Mouse (Mus musculus) lung, postnatal 0 days (tissue): ENCODE data around the gene Mrpl4. TPM values are rescaled to one million over a fixed set of nuclear protein-coding genes. Genes with fewer than 3 reads are reported as not detected.

Experiments
- ATAC-seq: fragments of 200-750 bp; cut with Nextera tagmentation; 2 replicates; pipeline ENCODE4 v1.8.0; 2017; ENCODE audit warnings: moderate library complexity
- DNase-seq: peaks from one replicate; pipeline ENCODE4 v3.0.0-alpha.2; 2016; ENCODE audit warnings: low spot score
- H3K27ac ChIP-seq: fragments of 300-500 bp; sonication (generic); 2 replicates; pipeline ENCODE4 v1.5.1; 2014; ENCODE audit warnings: antibody characterized with exemption, mild to moderate bottlenecking, low read length, mixed read lengths
- H3K27me3 ChIP-seq: fragments of 300-500 bp; sonication (generic); replicated peaks from 2 replicates; pipeline ENCODE4 v1.6.1; 2014; ENCODE audit warnings: low read length, mixed read lengths; ENCODE audit not compliant: insufficient read depth
- H3K36me3 ChIP-seq: fragments of 300-500 bp; sonication (generic); 2 replicates; pipeline ENCODE4 v1.6.1; 2014; ENCODE audit warnings: low read length, mixed read lengths; ENCODE audit not compliant: insufficient read depth
- H3K4me1 ChIP-seq: fragments of 300-500 bp; sonication (generic); 2 replicates; pipeline ENCODE4 v1.6.1; 2014; ENCODE audit warnings: antibody characterized with exemption, low read depth, low read length, mixed read lengths; ENCODE audit not compliant: insufficient read depth
- H3K4me2 ChIP-seq: fragments of 300-500 bp; sonication (generic); replicated peaks from 2 replicates; pipeline ENCODE4 v1.6.1; 2014; ENCODE audit warnings: low read depth, mild to moderate bottlenecking, low read length, moderate library complexity, mixed read lengths
- H3K4me3 ChIP-seq: fragments of 300-500 bp; sonication (generic); 2 replicates; pipeline ENCODE4 v1.5.1; 2014; ENCODE audit warnings: low read depth, low read length
- H3K9ac ChIP-seq: fragments of 300-500 bp; sonication (generic); replicated peaks from 2 replicates; pipeline ENCODE4 v1.6.1; 2014; ENCODE audit warnings: low read depth, mild to moderate bottlenecking
- H3K9me3 ChIP-seq: fragments of 300-500 bp; sonication (generic); 2 replicates; pipeline ENCODE4 v1.6.1; 2016; ENCODE audit warnings: low read length, mixed read lengths
- CTCF ChIP-seq: IDR thresholded peaks from 2 replicates; pipeline ENCODE4 v1.5.1; 2016; ENCODE audit warnings: antibody characterized with exemption, mild to moderate bottlenecking
- EP300 ChIP-seq: IDR thresholded peaks from 2 replicates; pipeline ENCODE4 v1.6.1; 2016; ENCODE audit warnings: antibody characterized with exemption, mild to moderate bottlenecking, control low read depth
- WGBS: fragments of 180-500 bp; shearing (Covaris S2); extraction: QIAGEN DNeasy Blood & Tissue Kit; methylation state at CpG from one replicate; pipeline ENCODE4 v1.1.7; 2014; 5-methylcytosine and 5-hydroxymethylcytosine counted together
- microRNA counts: library from miRNA; unstranded; fragments of <30 nt; microRNA quantifications from one replicate; lab custom pipeline; 2015
- microRNA-seq: library from miRNA; unstranded; fragments of <30 nt; microRNA quantifications from one replicate; pipeline ENCODE4, GENCODE M21; 2016
- polyA plus RNA-seq: library from polyadenylated mRNA; unstranded; fragments of >200 nt; fragmentation: Nextera tagmentation; extraction: Ambion mirVana; gene quantifications from 2 replicates; pipeline ENCODE4 v1.2.1, GENCODE M21; 2015

The Mrpl4 gene
- polyA plus RNA-seq, 1 experiment from 2014 or later = 125 TPM

DNA sequence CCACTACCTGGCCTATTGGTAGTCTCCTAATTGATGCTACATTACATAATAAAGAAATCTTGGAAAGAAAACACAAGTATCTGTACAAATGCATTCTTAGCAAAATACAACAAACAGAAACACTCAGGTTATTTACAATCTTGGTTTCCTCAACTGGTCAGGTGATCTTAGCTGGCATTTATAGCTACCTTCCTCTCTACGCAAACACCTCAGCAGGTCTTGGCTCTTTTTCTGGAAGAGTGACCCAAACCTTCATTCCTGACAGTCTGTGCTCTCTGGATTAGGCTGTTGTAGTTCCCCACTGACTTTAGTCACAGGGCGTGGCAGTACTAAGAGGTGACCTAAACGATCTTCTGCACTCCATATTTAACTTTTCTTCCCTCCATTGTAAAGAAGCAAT lies 42.7 kb downstream of the Mrpl4 start:
- no peaks in the 10 kb centered on the region for H3K27me3 ChIP-seq
- no peak overlapping the region for H3K4me3 ChIP-seq
- TF ChIP-seq EP300 = no peak
- TF ChIP-seq CTCF = no peak
- WGBS = 75% methylated on average over 3 of the region's 3 CpGs
- no peaks in the 10 kb centered on the region for H3K36me3 ChIP-seq
- ATAC-seq (no peak), DNase-seq (no peak)
- no peak overlapping the region for H3K9ac ChIP-seq
- H3K27ac ChIP-seq = no peak overlapping the region
- no peaks in the 10 kb centered on the region for H3K9me3 ChIP-seq
- H3K4me2 ChIP-seq = no peak overlapping the region
- no peaks in the 10 kb centered on the region for H3K4me1 ChIP-seq

DNA sequence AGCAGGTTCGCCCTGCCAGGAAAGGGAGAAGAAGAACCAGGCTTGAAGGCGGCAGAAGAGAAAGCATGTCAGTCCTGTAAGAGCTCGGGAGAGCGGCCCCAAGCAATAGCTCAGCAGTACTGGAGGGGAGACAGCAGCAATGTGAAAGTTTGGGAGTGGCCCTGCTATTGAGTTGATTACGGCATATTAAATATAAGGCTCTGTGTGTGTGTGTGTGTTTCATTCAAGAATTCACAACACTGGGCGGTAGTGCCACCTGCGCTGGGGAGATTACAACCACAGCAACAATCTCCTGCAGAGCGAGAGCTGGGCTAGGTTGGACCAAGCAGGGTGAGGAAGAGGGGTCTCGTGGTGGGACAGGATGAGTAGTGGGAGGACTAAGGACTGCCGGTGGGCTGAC lies 49.0 kb downstream of the Mrpl4 start:
- Histone ChIP-seq H3K9me3 (no peaks in the 10 kb centered on the region), H3K36me3 (no peaks in the 10 kb centered on the region), H3K4me2 (no peak overlapping the region), H3K9ac (no peak overlapping the region), H3K4me1 (no peaks in the 10 kb centered on the region), H3K4me3 (no peak overlapping the region), H3K27ac (no peak overlapping the region), H3K27me3 (no peaks in the 10 kb centered on the region)
- ATAC-seq (no peak), DNase-seq (no peak)
- WGBS = 51% methylated on average over 10 of the region's 10 CpGs
- no peak for TF ChIP-seq EP300
- no peak for TF ChIP-seq CTCF

MicroRNA genes within 50 kb of the gene (microRNA counts, 519-probe panel; counts per million panel counts)
- microRNA mmu-miR-1900 (lab: Ali Mortazavi, UCI) = not detected

Small RNAs within 50 kb of the gene (microRNA-seq; reads per million reads assigned to microRNA genes)
- gene Mir1900 = not detected

Other genes with a start within 250 kb of the Mrpl4 start
- gene Col5a3, start 187.7 kb upstream of the Mrpl4 start, polyA plus RNA-seq = 0.44 and 0.56 TPM in 2 replicates
- not detected in 2 replicates for gene Rdh8, start 184.2 kb upstream of the Mrpl4 start, polyA plus RNA-seq
- gene A230050P20Rik, start 134.1 kb upstream of the Mrpl4 start, polyA plus RNA-seq = 9.3 and 12.3 TPM in 2 replicates
- gene Angptl6, start 123.0 kb upstream of the Mrpl4 start, polyA plus RNA-seq = 3.2 and 3.3 TPM in 2 replicates
- 20.9 and 22.1 TPM in 2 replicates for gene Ppan, start 114.6 kb upstream of the Mrpl4 start, polyA plus RNA-seq
- gene Eif3g, start 104.1 kb upstream of the Mrpl4 start, polyA plus RNA-seq = 174 and 177 TPM in 2 replicates
- 14.5 and 15.5 TPM in 2 replicates for gene Dnmt1, start 42.9 kb upstream of the Mrpl4 start, polyA plus RNA-seq
- 60.8 and 62.3 TPM in 2 replicates for gene S1pr2, start 26.0 kb upstream of the Mrpl4 start, polyA plus RNA-seq
- gene Icam1, start 13.2 kb downstream of the Mrpl4 start, polyA plus RNA-seq = 236 and 352 TPM in 2 replicates
- gene Icam4, start 26.6 kb downstream of the Mrpl4 start, polyA plus RNA-seq = 3.3 and 3.8 TPM in 2 replicates
- gene Icam5, start 29.3 kb downstream of the Mrpl4 start, polyA plus RNA-seq = 0.18 and 0.27 TPM in 2 replicates
- 0.51 TPM in 1 of 2 replicates, not detected in the other for gene Zglp1, start 64.4 kb downstream of the Mrpl4 start, polyA plus RNA-seq
- 0.11 TPM in 1 of 2 replicates, not detected in the other for gene Gm49373, start 70.4 kb downstream of the Mrpl4 start, polyA plus RNA-seq
- gene Fdx1l, start 70.9 kb downstream of the Mrpl4 start, polyA plus RNA-seq = 36.7 and 40.9 TPM in 2 replicates
- gene Gm38431, start 89.3 kb downstream of the Mrpl4 start, polyA plus RNA-seq = 0.60 and 0.69 TPM in 2 replicates
- gene Raver1, start 89.3 kb downstream of the Mrpl4 start, polyA plus RNA-seq = 15.3 and 16.8 TPM in 2 replicates
- 10.9 and 12.5 TPM in 2 replicates for gene Tyk2, start 128.5 kb downstream of the Mrpl4 start, polyA plus RNA-seq
- 165 and 171 TPM in 2 replicates for gene Cdc37, start 147.2 kb downstream of the Mrpl4 start, polyA plus RNA-seq
- 3.9 and 4.7 TPM in 2 replicates for gene Pde4a, start 163.0 kb downstream of the Mrpl4 start, polyA plus RNA-seq
- gene Keap1, start 236.6 kb downstream of the Mrpl4 start, polyA plus RNA-seq = 44.7 and 45.9 TPM in 2 replicates
- 0.12 and 0.13 TPM in 2 replicates for gene S1pr5, start 245.7 kb downstream of the Mrpl4 start, polyA plus RNA-seq